Mouse (Mus musculus): Measurements from ENCODE around the gene Car3. TPM values are rescaled to one million over a fixed set of nuclear protein-coding genes. Genes with fewer than 3 reads are reported as not detected.

Gene Car3
- polyA plus RNA-seq, 1 experiment from 2014 or later: 19.0 TPM

GRCm38 (mm10) chr3:14877251-14877909, 14.1 kb downstream of the Car3 start:
- no peaks in the 10 kb centered on the region for H3K9me3 ChIP-seq (replicated peaks)
- no peaks in the 10 kb centered on the region for H3K27me3 ChIP-seq (replicated peaks)
- H3K4me2 ChIP-seq: no peak overlapping the region
- H3K36me3 ChIP-seq: no peaks in the 10 kb centered on the region
- no peak for ATAC-seq (ENCODE audit: low FRiP score)
- no peak overlapping the region for H3K27ac ChIP-seq (replicated peaks)
- 91% methylated on average over 7 of the region's 7 CpGs for WGBS
- no peak overlapping the region for H3K9ac ChIP-seq (replicated peaks)
- H3K4me3 ChIP-seq (replicated peaks): no peak overlapping the region
- no peaks in the 10 kb centered on the region for H3K4me1 ChIP-seq

- no peak for ATAC-seq (ENCODE audit: low FRiP score)
- H3K36me3 ChIP-seq: no peaks in the 10 kb centered on the region
- WGBS: 86% methylated on average over 6 of the region's 6 CpGs
Observed at GRCm38 (mm10) chr3:14878749-14879223, 15.5 kb downstream of the Car3 start.

DNA sequence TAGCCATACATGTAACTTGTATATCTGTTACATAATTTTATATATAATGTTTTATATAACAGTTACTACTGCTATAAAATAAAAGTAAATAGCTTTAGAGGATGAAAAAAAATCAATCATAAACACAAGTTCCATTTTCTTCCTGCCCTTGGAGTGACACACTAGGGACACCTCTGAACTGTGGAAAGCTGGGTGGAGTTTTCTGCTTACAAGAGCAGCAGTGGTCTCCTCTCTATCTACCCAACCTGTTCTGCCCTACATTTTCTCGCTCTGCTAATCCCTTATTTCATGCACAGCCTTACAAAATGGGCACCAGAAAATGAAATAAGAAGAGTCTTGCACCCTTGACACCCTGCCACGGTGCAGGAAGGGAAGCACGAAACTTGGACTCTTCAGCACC, 16.0 kb downstream of the Car3 start:
- Histone ChIP-seq H3K27ac (replicated peaks) (no peak overlapping the region), H3K27me3 (replicated peaks) (no peaks in the 10 kb centered on the region), H3K4me1 (no peaks in the 10 kb centered on the region), H3K4me3 (replicated peaks) (no peak overlapping the region), H3K4me2 (no peak overlapping the region), H3K9ac (replicated peaks) (no peak overlapping the region), H3K9me3 (replicated peaks) (no peaks in the 10 kb centered on the region), H3K36me3 (no peaks in the 10 kb centered on the region)
- 86% methylated on average over 3 of the region's 3 CpGs for WGBS
- ATAC-seq (ENCODE audit: low FRiP score): no peak

More at GRCm38 (mm10) chr3:14878749-14879223, 15.5 kb downstream of the Car3 start:
- no peak overlapping the region for H3K27ac ChIP-seq (replicated peaks)
- H3K4me3 ChIP-seq (replicated peaks): no peak overlapping the region
- H3K4me1 ChIP-seq: no peaks in the 10 kb centered on the region
- no peak overlapping the region for H3K9ac ChIP-seq (replicated peaks)
- no peaks in the 10 kb centered on the region for H3K9me3 ChIP-seq (replicated peaks)
- H3K4me2 ChIP-seq: no peak overlapping the region
- no peaks in the 10 kb centered on the region for H3K27me3 ChIP-seq (replicated peaks)

- Histone ChIP-seq H3K4me1 (no peaks in the 10 kb centered on the region), H3K36me3 (no peaks in the 10 kb centered on the region), H3K4me3 (replicated peaks) (no peak overlapping the region), H3K27me3 (replicated peaks) (no peaks in the 10 kb centered on the region), H3K4me2 (no peak overlapping the region), H3K27ac (replicated peaks) (no peak overlapping the region), H3K9me3 (replicated peaks) (no peaks in the 10 kb centered on the region), H3K9ac (replicated peaks) (no peak overlapping the region)
- ATAC-seq (ENCODE audit: low FRiP score): no peak
- 74% methylated on average over 2 of the region's 2 CpGs for WGBS
Observed at GRCm38 (mm10) chr3:14880277-14880676, 17.0 kb downstream of the Car3 start.

GRCm38 (mm10) chr3:14882005-14882404, 18.7 kb downstream of the Car3 start:
- Histone ChIP-seq H3K4me1 (peaks cover 6% of the 10 kb centered on the region; the same call in 1 of the 2 replicates), H3K9ac (replicated peaks) (no peak overlapping the region), H3K27ac (replicated peaks) (no peak overlapping the region), H3K4me2 (no peak overlapping the region), H3K36me3 (no peaks in the 10 kb centered on the region), H3K27me3 (replicated peaks) (no peaks in the 10 kb centered on the region), H3K9me3 (replicated peaks) (no peaks in the 10 kb centered on the region), H3K4me3 (replicated peaks) (no peak overlapping the region)
- no peak for ATAC-seq (ENCODE audit: low FRiP score)

- Histone ChIP-seq H3K9ac (replicated peaks) (no peak overlapping the region), H3K4me3 (replicated peaks) (no peak overlapping the region), H3K4me2 (no peak overlapping the region), H3K4me1 (peaks cover 9% of the 10 kb centered on the region; the same call in 1 of the 2 replicates), H3K36me3 (no peaks in the 10 kb centered on the region), H3K9me3 (replicated peaks) (no peaks in the 10 kb centered on the region), H3K27me3 (replicated peaks) (no peaks in the 10 kb centered on the region), H3K27ac (replicated peaks) (no peak overlapping the region)
- 74% methylated on average over 3 of the region's 3 CpGs for WGBS
- ATAC-seq (ENCODE audit: low FRiP score): no peak
Observed at GRCm38 (mm10) chr3:14882756-14883155, 19.4 kb downstream of the Car3 start.

GRCm38 (mm10) chr3:14884826-14885225, 21.5 kb downstream of the Car3 start:
- Histone ChIP-seq H3K36me3 (no peaks in the 10 kb centered on the region), H3K4me1 (peaks cover 9% of the 10 kb centered on the region), H3K4me3 (replicated peaks) (no peak overlapping the region), H3K4me2 (no peak overlapping the region), H3K27ac (replicated peaks) (no peak overlapping the region), H3K27me3 (replicated peaks) (no peaks in the 10 kb centered on the region), H3K9me3 (replicated peaks) (no peaks in the 10 kb centered on the region), H3K9ac (replicated peaks) (no peak overlapping the region)
- ATAC-seq (ENCODE audit: low FRiP score): no peak

- H3K4me2 ChIP-seq: peak within 1 kb of the TSS; percentile 85
- peak; percentile 90 for ATAC-seq (ENCODE audit: low FRiP score)
- no peaks in the 10 kb centered on the region for H3K9me3 ChIP-seq (replicated peaks)
- peaks cover 9% of the 10 kb centered on the region for H3K4me1 ChIP-seq
- no peaks in the 10 kb centered on the region for H3K36me3 ChIP-seq
- H3K27ac ChIP-seq (replicated peaks): peak within 1 kb of the TSS; percentile 77
- peak within 1 kb of the TSS; percentile 67 for H3K9ac ChIP-seq (replicated peaks)
- under 1% methylated on average over 89 of the region's 95 CpGs for WGBS
- no peaks in the 10 kb centered on the region for H3K27me3 ChIP-seq (replicated peaks)
- peak within 1 kb of the TSS; percentile 79 for H3K4me3 ChIP-seq (replicated peaks)
Observed at GRCm38 (mm10) chr3:14886102-14887098, 23.1 kb downstream of the Car3 start, which contains the start of gene Car2. TSS of gene Car2 (plus strand) at chr3:14886273.

DNA sequence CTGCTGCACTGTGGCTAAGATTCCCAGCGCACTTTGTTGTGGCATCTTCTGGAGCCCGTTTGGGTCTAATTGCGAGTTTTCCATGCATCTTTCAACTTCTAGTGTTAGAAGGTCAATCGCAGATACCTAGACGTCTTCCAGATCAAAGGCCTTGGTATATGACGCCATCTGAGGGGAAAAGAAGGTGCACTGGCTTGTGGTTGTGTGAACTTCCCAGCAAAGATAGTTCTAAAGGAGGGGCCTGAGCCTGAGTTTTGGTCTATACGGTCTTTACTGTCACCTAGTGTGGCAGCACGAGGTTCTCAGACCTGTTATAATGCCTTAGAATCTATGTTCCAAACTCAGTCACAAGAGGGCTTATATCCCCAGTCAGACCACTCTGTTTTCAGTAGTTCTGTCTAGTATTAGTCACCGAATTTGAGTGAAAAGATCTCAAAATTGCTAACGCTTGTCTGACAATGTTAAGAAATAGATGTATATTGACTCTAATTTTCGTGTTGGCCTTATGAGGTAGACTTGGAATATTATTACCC, 23.9 kb downstream of the Car3 start:
- Histone ChIP-seq H3K27ac (replicated peaks) (0 out of 2 replicates have a peak overlapping the region, but pooled peaks have one; percentile 77), H3K9ac (replicated peaks) (peak overlapping the region; percentile 67)
- ATAC-seq (ENCODE audit: low FRiP score): no peak

DNA sequence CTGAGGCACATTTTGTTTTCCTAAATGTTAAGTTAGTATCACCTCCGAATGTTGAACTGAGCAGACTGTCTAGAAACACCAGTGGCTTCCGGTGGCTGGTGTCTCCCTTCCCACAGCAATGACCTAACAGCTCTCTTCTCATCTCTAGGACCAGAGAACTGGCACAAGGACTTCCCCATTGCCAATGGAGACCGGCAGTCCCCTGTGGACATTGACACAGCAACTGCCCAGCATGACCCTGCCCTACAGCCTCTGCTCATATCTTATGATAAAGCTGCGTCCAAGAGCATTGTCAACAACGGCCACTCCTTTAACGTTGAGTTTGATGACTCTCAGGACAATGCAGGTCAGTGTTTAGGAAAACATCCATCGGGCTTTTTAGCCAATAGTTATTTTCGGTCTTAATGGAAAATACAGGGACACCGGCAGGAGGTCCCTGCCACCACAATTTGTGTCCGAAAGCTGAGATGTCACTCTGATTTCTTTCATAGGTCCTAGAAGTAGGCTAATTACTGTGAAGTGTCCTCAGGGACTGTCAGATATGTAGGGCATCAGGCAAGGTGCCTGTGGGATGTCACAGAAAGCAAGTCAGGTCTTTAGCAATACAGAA, 24.5 kb downstream of the Car3 start:
- Histone ChIP-seq H3K4me3 (replicated peaks) (no peak overlapping the region), H3K9ac (replicated peaks) (no peak overlapping the region), H3K4me2 (peak overlapping the region; percentile 85), H3K9me3 (replicated peaks) (no peaks in the 10 kb centered on the region), H3K36me3 (no peaks in the 10 kb centered on the region), H3K4me1 (peaks cover 9% of the 10 kb centered on the region), H3K27me3 (replicated peaks) (no peaks in the 10 kb centered on the region), H3K27ac (replicated peaks) (no peak overlapping the region)
- no peak for ATAC-seq (ENCODE audit: low FRiP score)
- WGBS: 68% methylated on average over 10 of the region's 10 CpGs

More for the DNA sequence above, 23.9 kb downstream of the Car3 start:
- H3K27me3 ChIP-seq (replicated peaks): no peaks in the 10 kb centered on the region
- H3K4me1 ChIP-seq: peaks cover 9% of the 10 kb centered on the region
- H3K4me3 ChIP-seq (replicated peaks): peak overlapping the region; percentile 79
- H3K9me3 ChIP-seq (replicated peaks): no peaks in the 10 kb centered on the region
- WGBS: 42% methylated on average over 11 of the region's 11 CpGs
- H3K36me3 ChIP-seq: no peaks in the 10 kb centered on the region
- H3K4me2 ChIP-seq: peak overlapping the region; percentile 85

GRCm38 (mm10) chr3:14888549-14888948, 25.2 kb downstream of the Car3 start:
- H3K36me3 ChIP-seq: no peaks in the 10 kb centered on the region
- no peak overlapping the region for H3K27ac ChIP-seq (replicated peaks)
- H3K4me1 ChIP-seq: peaks cover 9% of the 10 kb centered on the region
- WGBS: 32% methylated on average over 2 of the region's 2 CpGs
- H3K9me3 ChIP-seq (replicated peaks): no peaks in the 10 kb centered on the region
- no peak overlapping the region for H3K4me2 ChIP-seq
- ATAC-seq (ENCODE audit: low FRiP score): no peak
- no peak overlapping the region for H3K4me3 ChIP-seq (replicated peaks)
- H3K9ac ChIP-seq (replicated peaks): no peak overlapping the region
- H3K27me3 ChIP-seq (replicated peaks): no peaks in the 10 kb centered on the region

All from neural tube, embryonic 15.5 days (tissue).